Mouse (Mus musculus) heart, postnatal 0 days (tissue): ENCODE data around the gene Ssmem1. TPM values are rescaled to one million over a fixed set of nuclear protein-coding genes. Genes with fewer than 3 reads are reported as not detected.

Experiments
- ATAC-seq: fragments of 200-750 bp; cut with Nextera tagmentation; 2 replicates; pipeline ENCODE4 v1.8.0; 2017; ENCODE audit warnings: low read depth, moderate number of reproducible peaks, moderate library complexity; ENCODE audit not compliant: insufficient read depth
- DNase-seq: peaks from one replicate; pipeline ENCODE4 v3.0.0-alpha.2; 2016; ENCODE audit warnings: low spot score
- H3K27ac ChIP-seq: fragments of 300-500 bp; sonication (generic); 2 replicates; pipeline ENCODE4 v1.5.1; 2014; ENCODE audit warnings: low read depth, mild to moderate bottlenecking
- H3K27me3 ChIP-seq: fragments of 300-500 bp; sonication (generic); 2 replicates; pipeline ENCODE4 v1.6.1; 2014; ENCODE audit warnings: low read length, mixed read lengths; ENCODE audit not compliant: control insufficient read depth, insufficient read depth
- H3K36me3 ChIP-seq: fragments of 300-500 bp; sonication (generic); replicated peaks from 2 replicates; pipeline ENCODE4 v1.6.1; 2014; ENCODE audit warnings: low read length, mixed read lengths; ENCODE audit not compliant: control insufficient read depth, insufficient read depth
- H3K4me1 ChIP-seq: fragments of 300-500 bp; sonication (generic); 2 replicates; pipeline ENCODE4 v1.6.1; 2014; ENCODE audit warnings: antibody characterized with exemption; ENCODE audit not compliant: control insufficient read depth, insufficient read depth
- H3K4me2 ChIP-seq: fragments of 300-500 bp; sonication (generic); 2 replicates; pipeline ENCODE4 v1.6.1; 2014; ENCODE audit warnings: low read depth, mild to moderate bottlenecking, low read length, moderate library complexity
- H3K4me3 ChIP-seq: fragments of 300-500 bp; sonication (generic); 2 replicates; pipeline ENCODE4 v1.5.1; 2014; ENCODE audit warnings: low read depth, low read length
- H3K9ac ChIP-seq: fragments of 300-500 bp; sonication (generic); replicated peaks from 2 replicates; pipeline ENCODE4 v1.6.1; 2014; ENCODE audit warnings: low read depth, low read length, mixed read lengths
- H3K9me3 ChIP-seq: fragments of 300-500 bp; sonication (generic); replicated peaks from 2 replicates; pipeline ENCODE4 v1.6.1; 2016; ENCODE audit warnings: low read length; ENCODE audit not compliant: control insufficient read depth
- CTCF ChIP-seq: IDR thresholded peaks from 2 replicates; pipeline ENCODE4 v1.5.1; 2016; ENCODE audit warnings: antibody characterized with exemption, control low read depth, low read depth
- EP300 ChIP-seq: IDR thresholded peaks from 2 replicates; pipeline ENCODE4 v1.6.1; 2016; ENCODE audit warnings: antibody characterized with exemption, low read depth
- WGBS: fragments of 180-500 bp; shearing (Covaris S2); extraction: QIAGEN DNeasy Blood & Tissue Kit; methylation state at CpG from one replicate; pipeline ENCODE4 v1.1.7; 2014; 5-methylcytosine and 5-hydroxymethylcytosine counted together
- polyA plus RNA-seq: library from polyadenylated mRNA; unstranded; fragments of >200 nt; fragmentation: Nextera tagmentation; extraction: Ambion mirVana; gene quantifications from 2 replicates; pipeline ENCODE4 v1.2.1, GENCODE M21; 2015
- total RNA-seq: library from RNA; depleted of rRNA; stranded (reverse); fragments of >200 nt; gene quantifications from 2 replicates; pipeline ENCODE4 v1.2.3, GENCODE M21; 2014; ENCODE audit warnings: low replicate concordance

The Ssmem1 gene
- total and polyA plus RNA-seq, 2 experiments from 2014 or later = 0.08 TPM; not detected in 1

DNA sequence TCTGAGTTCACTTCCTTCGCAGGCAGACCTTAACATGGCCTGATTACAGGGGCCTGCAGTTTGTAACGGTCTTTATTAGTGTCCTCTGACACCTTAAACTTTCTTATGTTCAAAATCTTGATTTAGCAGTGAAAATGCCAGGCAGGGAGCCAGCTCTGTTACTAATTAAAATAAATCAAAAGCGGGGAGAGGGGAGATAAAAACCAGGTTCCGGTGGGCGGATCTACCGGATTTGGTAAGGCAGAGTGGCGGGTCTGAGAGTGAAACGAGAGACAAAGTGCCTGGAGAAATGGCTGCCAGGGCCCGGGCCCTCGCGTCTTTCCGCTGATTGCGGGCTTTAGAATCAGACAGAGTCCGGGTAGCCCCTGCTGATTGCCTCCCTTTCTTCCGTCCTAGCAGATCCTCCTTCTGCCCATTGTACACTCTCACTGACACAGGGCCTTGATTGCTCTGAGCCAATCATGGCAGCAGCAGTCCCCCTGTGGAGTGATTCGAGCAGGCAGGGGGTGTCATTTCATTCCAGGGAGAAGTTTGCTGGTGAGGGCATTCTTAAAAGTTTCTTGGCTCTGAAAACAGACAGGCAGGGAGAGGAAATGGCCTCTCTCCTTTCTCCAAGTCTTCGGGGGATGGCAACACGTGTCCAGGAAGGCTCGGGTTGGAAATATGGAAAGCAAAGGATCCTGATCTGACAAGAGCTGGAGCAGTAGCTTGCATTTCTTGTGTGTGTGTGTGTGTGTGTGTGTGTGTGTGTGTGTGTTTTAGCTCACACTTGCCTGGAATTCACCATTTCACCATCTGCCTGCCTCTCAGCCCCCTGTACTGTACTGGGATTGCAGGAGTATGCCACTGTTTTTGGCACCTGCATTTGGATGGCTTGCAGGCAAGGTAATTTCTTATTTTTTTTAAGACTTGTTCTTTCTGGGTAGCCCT, 17.2 kb downstream of the Ssmem1 start:
- H3K9me3 ChIP-seq = no peaks in the 10 kb centered on the region
- TF ChIP-seq EP300 = no peak
- no peak for TF ChIP-seq CTCF
- whole genome bisulfite sequencing = 27% methylated on average over 19 of the region's 19 CpGs

DNA sequence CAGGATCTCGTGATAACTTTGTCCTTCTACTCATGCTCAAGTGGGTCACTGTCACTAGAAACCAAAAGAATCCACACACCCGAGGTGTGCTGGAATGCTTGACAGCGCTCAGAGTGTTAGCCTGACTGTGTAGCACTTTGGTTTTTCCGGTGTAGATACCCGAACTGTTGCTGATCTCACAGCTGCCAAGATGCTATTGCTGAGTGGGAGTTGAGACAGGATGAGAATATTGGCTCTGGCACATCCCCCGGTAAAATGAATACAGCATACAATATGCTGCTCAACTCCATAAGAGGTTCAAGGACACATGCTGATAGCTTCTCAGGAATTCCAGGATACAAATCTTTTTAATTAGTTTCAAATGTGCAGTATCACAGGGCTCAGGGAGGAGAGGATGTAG, 19.2 kb downstream of the Ssmem1 start:
- TF ChIP-seq EP300 (no peak), CTCF (no peak)
- peaks cover 41% of the 10 kb centered on the region for H3K4me1 ChIP-seq
- WGBS = 10% methylated on average over 6 of the region's 6 CpGs
- no peaks in the 10 kb centered on the region for H3K9me3 ChIP-seq
- no peak overlapping the region for H3K9ac ChIP-seq
- no peak overlapping the region for H3K4me2 ChIP-seq
- no peak overlapping the region for H3K4me3 ChIP-seq
- no peaks in the 10 kb centered on the region for H3K36me3 ChIP-seq
- H3K27me3 ChIP-seq = no peaks in the 10 kb centered on the region
- DNase-seq (peak; percentile 81), ATAC-seq (peak; percentile 72)
- peak overlapping the region; percentile 54 for H3K27ac ChIP-seq

More for the DNA sequence above, 17.2 kb downstream of the Ssmem1 start:
- H3K4me3 ChIP-seq = no peak overlapping the region
- 0 out of 2 replicates have a peak, but pooled peaks have one; percentile 14 for ATAC-seq
- H3K36me3 ChIP-seq = no peaks in the 10 kb centered on the region
- H3K27me3 ChIP-seq = no peaks in the 10 kb centered on the region
- H3K4me1 ChIP-seq = peaks cover 41% of the 10 kb centered on the region
- H3K9ac ChIP-seq = no peak overlapping the region
- H3K27ac ChIP-seq = peak overlapping the region; percentile 65
- no peak for DNase-seq
- H3K4me2 ChIP-seq = peak overlapping the region; percentile 13; the same call in 1 of the 2 replicates

DNA sequence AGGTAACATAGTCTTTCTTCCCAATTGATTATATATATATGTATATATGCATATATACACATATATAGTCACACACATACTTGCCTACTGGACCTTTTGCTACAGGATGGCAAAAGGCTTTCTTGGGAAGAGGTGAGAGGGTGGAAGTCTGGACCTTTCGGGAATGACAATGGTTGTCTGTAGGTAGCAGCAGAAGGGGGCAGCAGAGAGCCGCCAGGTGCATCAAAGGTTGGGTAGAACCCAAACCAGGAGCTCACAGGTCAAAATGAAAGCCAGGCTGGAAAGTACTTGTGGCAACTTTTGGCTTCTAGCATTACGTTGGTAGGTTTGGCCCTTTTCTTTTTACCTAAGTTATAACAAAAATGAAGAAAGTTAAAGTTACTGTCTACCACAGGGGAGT, 25.7 kb downstream of the Ssmem1 start:
- Histone ChIP-seq H3K9me3 (no peaks in the 10 kb centered on the region), H3K4me2 (no peak overlapping the region), H3K36me3 (no peaks in the 10 kb centered on the region), H3K4me1 (no peaks in the 10 kb centered on the region), H3K27me3 (no peaks in the 10 kb centered on the region), H3K4me3 (no peak overlapping the region), H3K9ac (no peak overlapping the region), H3K27ac (no peak overlapping the region)
- TF ChIP-seq CTCF (peak; percentile 75), EP300 (no peak)
- WGBS = 34% methylated on average over 3 of the region's 3 CpGs
- no peak for DNase-seq
- ATAC-seq = no peak

DNA sequence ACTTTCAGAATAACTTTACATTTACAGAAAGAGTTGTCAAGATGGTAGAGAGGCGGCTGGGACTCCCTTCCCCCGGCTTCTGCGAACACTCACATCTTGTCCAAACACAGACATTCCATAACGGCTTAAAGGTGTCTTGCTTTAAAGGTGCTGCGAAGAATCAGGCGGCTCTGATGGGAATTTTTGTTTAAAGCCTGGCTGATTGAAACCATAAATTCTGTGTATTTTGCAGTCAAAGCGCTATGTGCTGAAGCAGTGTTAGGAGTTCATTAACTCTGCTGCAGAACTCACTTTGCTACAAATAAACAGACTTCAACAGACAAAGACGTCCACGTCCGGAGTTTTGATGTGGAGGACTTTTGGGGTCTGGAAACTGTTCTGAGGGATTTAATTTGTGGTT, 28.6 kb downstream of the Ssmem1 start:
- DNase-seq (no peak), ATAC-seq (no peak)
- Histone ChIP-seq H3K36me3 (no peaks in the 10 kb centered on the region), H3K4me3 (no peak overlapping the region), H3K4me2 (no peak overlapping the region), H3K27me3 (no peaks in the 10 kb centered on the region), H3K27ac (no peak overlapping the region), H3K9me3 (no peaks in the 10 kb centered on the region), H3K4me1 (0 out of 2 replicates have a peak, but pooled peaks cover 2% of the 10 kb centered on the region), H3K9ac (no peak overlapping the region)
- TF ChIP-seq CTCF = no peak
- TF ChIP-seq EP300 = no peak
- WGBS = 81% methylated on average over 10 of the region's 10 CpGs

DNA sequence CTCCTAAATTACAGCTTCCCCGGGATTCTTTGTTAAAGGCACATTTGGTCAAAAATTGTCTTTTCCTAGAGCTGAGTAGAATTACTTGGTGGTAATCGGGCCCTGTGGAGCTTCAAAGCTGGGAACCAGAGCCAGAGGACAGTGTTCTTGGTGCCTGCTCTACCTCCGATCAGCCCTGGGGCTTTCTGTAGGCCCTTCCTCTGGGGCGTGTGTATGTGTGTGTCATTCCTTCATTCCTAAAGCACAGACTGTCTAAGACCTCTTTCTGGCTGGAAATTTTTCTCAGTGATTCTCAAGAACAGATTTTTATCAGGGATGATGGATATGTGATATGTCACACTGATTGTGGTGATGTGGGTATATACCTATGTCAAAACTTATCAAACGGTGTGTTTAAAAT, 29.2 kb downstream of the Ssmem1 start:
- no peaks in the 10 kb centered on the region for H3K27me3 ChIP-seq
- H3K4me1 ChIP-seq = 0 out of 2 replicates have a peak, but pooled peaks cover 2% of the 10 kb centered on the region
- whole genome bisulfite sequencing = 79% methylated on average over 5 of the region's 5 CpGs
- H3K27ac ChIP-seq = no peak overlapping the region
- no peaks in the 10 kb centered on the region for H3K9me3 ChIP-seq
- no peak for TF ChIP-seq EP300
- no peak for TF ChIP-seq CTCF
- H3K4me3 ChIP-seq = no peak overlapping the region
- no peak overlapping the region for H3K4me2 ChIP-seq
- ATAC-seq (no peak), DNase-seq (no peak)
- no peaks in the 10 kb centered on the region for H3K36me3 ChIP-seq
- no peak overlapping the region for H3K9ac ChIP-seq
